Mouse (Mus musculus) telencephalon, adult 2 months (tissue): ENCODE results near the gene Ddx5.
"Not testable (repeated sequence)": the region's sequence is repeated elsewhere in the genome, so short reads cannot be mapped to it uniquely, and the experiment has no call there.

Experiments used
- DNase-seq: peaks from one replicate; pipeline ENCODE4 v3.0.0-alpha.2; 2011; ENCODE audit warnings: low read depth, low spot score

Gene Ddx5

DNA sequence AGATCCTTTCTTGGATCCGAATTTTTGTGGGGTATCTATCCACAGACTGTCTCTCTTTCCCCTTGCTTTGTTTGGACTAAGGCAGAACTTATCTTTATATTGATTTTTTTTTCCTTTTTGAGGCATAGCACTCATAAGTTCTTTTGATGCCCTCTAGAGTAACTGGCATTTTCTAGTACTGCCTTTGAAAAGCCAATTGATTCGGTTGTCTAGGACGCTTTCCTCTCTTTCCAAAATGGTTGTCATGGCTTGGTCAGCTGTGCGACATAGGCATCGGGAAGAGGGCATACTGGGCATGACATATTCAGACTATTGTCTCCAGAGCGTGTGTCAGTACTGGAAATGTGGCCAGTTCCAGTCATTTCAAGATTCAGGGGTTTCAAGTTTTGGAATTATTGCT, 664 bp upstream of the Ddx5 start:
- DNase-seq = no peak

DNA sequence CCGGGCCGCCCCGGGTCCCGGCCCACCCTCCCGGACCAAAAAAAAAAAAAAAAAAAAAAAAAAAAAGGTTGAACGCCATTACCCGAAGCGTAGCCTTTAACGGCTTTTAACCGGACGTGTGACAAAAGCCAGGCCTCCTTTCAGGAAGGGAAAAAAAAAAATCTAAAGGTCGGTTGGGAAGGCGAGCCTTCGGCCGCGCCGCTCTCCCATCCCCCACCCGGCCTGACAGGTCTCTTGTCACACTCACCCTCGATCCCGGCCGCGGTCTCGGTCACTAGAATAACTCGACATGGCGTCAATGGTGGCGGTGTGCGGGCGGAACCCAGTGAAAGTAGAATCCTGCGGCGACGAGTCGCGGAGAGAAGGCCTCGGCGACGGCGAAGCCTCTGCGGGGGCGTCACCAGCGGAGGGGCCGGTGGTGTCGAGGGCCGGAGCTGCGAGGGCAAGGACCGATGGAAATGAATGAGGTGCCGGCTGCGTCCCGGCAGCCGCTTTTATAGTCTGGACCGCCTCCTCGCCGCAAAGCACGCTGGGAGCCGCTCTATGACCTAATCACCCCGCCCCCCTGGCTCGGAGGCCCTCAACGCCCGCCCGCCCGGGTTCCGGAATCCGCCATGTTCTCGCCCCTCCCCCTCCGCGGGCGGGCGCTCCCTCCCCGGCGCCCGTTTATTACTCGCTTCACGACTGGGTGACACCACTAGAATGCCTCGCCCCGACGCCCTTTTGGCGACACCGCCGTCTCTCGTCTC, 785 bp downstream of the Ddx5 start:
- peak; percentile 90 for DNase-seq

DNA sequence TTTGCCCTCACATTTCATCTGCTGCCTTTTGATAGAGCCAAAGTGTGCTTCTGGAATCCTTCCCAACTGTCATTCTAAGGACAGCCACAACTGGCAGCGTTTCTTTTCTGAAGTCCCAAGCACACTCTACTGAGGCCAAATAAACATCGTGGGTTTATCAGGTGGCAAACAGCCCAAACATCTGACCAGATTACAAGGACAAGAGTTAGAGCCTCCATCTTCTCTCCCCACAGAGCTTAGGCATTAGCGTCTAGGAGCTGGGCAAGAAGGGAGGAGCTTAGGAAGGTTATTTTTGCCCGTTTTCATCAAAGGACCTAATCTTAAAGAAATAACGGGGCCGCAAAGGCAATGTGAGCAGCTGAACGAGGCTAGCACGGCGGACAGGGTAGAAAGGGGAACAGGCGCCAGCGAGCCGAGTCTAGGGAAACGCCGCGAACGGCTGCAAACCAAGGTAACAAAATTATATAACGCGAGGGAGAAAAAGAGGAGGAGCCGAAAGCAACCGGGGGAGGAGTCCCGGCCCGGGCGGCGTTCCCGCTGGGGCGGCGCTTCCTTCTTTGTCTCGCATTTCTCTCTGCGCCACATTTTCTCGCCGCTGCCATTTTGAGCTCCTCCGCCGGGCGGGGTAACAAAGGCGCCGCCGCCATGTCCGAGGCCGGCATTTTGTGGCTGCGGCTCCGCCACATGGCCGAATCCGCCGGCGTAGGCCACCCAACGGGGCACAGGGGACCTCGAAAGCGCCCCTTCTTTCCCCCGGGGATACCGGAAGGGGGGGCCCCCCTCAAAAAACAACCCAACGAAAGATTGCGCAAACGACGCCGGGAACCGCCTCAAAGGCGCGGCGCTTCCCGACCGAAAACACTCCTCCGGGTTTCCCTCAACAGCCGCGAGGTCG, 1.6 kb downstream of the Ddx5 start:
- DNase-seq = peak; percentile 57

DNA sequence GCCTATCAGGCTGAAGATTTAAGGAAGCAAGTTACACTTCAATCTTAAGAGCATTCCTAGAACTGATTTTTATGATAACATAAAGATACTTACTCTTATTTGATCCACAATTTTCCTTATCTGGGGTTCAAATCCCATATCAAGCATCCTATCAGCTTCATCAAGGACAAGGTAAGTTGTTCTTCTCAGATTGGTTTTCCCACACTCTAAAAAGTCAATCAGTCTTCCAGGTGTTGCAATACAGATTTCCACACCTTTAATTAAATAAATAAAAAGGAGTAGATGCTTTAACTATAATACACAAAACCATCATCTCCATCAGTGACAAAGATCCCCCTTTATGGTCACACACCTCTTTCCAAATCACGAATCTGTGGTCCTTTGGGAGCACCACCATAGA, 3.9 kb downstream of the Ddx5 start:
- no peak for DNase-seq

DNA sequence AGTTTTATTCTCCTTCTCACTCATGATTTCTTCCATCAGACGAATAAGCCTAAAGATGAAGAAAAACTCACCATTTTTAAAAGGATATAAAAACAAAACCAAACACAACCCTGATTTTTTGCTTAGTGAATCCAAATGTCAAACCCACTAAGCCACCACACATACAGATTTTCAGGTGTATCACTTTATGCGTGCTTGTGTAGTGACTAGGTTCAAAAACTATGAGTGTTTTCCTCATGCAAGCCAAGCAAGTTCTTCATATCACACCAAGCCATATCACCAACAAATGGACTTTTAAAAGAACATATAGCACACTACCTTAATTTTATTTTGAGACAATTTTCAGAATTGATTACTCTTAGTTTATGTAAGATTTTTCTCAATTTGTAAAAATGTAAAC, 4.5 kb downstream of the Ddx5 start:
- DNase-seq = no peak

DNA sequence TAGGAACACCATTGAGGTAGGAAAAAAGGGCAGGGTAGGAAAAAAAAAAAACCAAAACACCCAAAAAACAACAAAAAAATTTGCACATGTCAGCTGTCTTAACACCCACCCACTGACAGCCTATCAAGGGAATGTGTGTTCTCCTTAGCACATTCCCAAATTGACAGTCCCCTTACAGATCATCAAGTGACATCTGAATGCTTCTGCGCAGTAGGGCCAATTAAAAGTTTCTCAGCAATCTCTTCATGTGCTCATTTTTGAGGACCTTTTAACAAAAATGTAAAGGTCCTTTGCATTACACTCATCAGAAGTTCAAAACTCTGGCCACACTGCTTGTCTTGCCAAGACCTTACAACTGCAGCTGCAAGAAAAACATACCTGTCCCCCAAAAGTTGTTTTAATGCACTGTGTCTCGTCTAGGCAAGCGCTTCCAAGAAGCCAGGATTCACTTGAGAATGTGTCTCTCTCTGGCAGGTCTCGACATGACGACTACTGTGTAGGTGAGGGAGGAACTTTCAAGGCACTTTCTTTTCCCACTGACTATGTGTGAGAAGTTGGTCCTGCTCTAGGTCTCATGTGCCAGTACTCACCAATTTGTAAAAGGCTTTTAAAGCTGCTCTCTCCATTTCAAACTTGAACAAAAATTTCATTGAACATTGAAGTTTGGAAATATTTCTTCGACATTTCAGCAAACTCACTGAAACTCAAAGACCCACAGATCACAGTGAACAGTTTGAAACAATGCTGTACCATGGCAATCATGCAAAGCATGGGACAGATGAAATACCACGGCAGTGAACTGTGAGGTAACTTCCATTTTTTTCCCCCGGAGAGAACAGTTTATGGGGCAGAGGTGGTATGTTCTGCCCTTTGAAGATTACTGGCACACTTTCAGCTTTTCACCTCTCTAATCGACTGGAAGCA, 5.9 kb downstream of the Ddx5 start:
- no peak for DNase-seq

DNA sequence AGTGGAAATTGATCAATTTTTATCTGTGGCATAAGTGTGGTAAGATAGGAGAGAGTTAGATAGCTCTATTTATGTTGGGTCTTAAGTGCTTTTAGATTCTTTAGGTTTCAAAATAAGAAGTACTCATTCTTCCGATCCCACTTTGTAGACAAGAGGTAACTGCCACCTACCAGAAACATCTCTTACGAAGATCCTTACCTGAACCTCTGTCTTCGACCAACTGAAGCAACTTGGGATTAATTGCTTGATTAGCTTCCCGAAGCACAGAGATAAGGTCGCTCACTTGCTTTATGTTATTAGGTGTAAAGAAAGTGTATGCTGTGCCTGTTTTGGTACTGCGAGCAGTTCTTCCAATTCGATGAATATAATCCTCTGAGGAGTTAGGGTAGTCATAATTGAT, 6.7 kb downstream of the Ddx5 start:
- DNase-seq = not testable (repeated sequence)

DNA sequence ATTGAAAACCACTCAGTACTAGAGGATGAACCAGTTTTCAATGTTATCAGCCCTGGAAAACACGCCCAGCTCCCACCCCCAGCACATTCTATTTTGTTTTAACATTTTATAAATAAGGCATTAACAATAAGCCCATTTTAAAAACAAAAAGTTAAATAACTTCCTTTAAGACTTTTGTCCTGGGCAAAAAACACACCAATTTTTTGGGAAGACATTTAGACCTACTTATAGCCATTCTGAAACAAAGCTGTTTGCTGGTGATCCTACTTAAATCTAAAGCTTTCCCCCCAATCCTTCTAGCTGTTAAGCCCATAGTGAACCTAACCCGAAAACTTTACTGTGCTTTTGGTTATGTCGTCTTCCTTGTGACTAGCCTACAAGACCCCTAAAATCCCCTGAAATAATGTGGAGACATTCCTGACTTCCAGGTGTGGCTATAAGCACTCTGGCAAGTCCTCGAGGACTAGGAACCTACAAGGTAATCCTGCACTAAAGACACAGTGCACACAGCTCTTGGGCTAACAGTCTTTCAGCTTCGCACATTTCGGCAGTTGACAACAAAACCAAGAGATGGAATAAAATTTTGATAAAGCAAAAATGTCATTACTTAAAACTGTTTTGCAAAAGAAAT, 8.3 kb downstream of the Ddx5 start:
- no peak for DNase-seq

DNA sequence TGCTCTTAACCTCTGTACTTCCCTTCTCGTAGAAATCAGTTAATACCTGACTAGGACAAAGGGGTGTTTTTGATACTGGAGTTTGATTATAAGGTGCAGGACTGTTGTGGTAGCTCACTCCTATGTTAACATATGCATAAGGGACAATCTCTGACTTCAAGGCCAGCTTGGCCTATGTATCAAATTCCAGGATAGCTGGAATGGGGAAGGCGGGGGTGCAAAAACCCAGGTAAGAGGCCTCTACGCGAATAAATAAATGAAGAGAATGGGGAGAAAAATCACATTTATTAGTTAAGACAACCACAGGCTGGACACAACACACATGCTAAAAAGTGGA, 8.9 kb downstream of the Ddx5 start:
- no peak for DNase-seq

DNA sequence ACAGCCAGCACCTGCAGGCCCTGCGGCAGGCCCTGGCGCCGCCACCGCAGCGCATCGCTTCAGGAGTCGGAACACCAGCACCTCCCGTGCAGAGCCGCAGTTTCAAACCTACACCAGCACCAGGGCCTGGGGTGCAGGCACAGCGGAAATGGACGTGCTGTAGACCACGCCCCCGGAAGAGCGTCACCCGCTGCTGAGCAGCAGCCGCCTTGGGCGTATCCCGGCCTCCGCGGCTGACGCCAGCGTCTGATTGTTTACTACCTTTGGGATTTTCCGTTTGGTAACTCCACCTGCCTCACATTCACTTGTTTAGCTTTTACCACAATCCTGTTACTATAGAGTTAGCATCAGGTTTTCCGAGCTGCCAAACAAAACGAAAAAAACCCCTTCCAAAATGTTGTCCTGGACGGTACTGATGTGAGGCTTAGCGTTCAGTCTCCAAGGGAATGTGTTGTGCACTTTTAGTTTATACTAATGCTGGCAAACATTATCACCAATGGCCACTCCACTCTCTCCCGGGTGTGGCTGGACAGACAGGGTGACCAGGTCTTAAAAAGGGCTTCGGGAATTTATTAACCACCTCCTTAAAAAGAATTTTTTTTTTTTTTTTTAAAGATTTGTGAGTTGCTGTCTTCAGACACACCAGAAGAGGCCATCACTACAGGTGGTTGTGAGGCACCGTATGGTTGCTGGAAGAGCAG, 9.4 kb downstream of the Ddx5 start, which contains the start of gene Polg2:
Gene Polg2 (minus strand): TSS at position 150 of the 701 bp plus-strand sequence.
- peak; percentile 90 for DNase-seq

DNA sequence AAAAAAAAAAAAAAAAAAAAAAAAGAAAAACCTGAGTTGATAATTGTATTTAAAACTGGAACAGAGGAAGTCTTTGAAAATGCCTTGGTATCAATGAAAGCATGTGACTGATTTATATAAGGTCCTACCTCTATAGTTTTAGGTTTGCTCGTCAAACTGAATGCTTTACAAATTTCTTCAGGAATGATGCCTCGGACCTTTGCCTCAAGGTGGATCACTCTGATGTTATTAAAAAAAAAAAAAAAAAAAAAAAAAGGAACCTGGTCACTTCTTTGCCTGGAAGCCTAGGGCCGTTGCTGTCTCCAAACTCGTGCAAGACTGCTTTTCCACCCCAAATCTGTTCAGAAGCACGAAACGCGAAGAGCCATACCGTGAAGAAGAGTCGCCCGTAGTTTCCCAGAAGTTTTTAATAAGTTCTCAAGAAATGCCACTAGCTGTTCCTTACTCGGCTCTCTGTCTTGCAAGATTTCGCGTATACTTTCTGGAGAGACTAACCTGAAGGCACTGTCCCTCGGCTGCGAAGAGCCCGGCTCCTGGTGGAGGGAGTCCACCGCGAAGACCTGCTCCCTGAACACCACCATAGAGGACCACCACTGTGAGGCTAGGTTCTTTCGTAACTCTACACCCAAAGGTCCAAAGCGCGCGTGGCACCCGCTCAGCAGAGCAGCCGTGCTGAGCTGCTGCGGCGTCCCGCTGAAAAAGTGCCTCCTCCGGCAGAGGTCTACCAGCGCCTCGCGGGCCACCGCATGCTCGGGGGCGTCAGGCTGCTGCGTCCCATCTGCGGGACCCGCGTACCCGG, 10.2 kb downstream of the Ddx5 start:
- no peak for DNase-seq

DNA sequence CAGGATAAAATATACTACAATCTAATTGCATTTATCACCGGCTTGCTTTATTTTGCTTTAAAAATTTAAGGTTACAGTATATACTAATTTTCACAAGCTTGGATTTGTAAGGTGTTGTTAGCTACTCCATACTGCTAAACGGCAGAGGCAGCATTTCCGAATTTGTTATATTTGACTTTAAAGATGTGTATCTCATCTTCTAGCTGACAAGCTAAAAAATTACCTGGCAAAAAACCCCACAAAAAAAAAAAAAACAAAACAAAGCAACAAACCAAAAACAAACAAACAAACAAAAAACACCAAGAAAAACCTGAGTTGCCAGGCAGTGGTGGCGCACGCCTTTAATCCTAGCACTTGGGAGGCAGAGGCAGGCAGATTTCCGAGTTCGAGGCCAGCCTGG, 10.9 kb downstream of the Ddx5 start:
- no peak for DNase-seq

DNA sequence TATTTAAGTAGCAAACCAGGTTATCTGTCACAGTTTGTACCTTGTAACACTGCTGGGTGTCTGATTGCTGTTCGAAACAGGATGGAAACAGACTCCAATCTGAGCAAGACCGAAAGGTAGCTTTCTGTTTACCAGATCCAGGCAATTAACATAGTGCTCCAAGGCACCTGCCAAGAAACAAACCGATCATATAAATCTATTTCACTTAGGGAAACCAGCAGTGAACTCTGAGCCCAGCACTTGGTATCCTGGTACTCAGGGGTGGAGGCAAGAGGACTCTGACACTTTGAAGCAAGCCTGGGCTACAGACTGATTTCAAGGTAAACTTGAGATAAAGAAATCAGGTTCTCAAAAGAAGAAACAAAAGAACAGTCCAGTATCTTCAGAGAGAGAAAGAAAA, 11.6 kb downstream of the Ddx5 start:
- DNase-seq = no peak

DNA sequence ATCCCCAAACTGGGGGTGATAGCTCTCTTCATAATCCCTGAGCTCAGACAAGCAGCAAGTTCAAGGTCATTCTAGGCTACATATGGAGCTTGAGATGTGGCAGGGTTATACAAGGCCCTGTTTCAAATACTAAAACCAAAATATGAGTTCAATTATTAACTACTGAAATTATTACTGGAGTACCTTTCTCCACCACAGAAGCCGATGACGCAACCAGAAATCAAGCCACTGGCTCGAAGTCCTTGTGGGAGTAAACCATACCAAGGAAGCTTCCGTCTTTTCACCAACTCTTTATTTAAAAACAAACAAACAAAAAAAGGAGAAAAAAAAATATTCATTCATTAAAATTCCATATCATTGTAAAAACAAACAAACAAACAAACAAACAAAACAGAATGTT, 12.0 kb downstream of the Ddx5 start:
- DNase-seq = no peak

DNA sequence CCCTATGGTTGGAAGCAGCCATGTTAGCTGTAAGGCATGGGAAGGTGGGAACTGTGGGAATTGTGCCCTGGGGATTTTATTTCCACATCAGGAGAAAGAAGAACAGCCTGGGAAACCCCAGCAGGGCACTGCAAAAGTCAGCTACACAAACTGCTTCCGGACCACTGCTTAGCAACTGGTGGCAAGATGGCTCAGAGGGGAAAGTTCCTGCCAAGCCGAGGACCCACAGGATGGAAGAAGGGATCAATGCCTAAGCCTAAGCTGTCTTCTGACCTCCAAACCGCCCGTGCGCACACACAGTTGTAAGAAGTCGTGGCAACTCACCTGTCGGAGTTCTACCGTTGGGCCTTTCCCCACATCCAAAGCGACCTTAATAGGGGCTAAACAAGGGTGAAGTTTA, 15.9 kb downstream of the Ddx5 start:
- no peak for DNase-seq

DNA sequence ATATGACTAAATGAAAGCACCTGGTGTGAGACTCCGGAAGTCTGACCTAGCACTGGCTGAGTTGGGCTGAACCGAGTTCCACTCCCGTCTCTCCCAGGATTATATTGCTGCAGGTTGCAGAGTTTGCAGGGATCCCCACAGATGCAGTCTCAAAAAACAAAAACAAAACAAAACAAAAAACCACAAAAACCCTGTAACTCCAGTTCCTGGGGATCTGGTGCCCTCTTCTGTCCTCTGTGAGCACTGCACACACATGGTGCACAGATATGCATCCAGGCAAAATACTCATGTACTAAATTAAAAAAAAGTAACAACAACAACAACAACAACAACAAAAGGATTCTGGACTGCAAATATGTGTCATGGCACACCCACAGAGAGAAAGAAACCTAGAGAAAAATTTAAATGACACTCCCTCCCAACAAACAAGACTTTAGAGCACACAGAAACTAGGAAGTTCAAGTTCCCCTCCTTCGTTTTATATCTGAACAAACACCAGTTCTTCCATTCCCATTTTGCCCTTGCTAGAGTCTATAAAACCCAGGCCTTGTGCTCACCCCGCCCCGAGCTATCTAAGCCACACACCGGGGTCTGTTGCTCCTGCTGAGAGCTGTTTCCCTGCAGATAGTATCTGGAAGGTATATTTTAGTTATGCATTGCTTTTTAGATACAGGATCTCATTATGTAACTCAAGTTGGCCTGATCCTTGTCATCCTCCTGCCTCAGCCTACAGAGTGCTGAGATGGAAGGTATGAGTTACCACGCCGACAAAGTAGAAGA, 18.6 kb downstream of the Ddx5 start:
- no peak for DNase-seq

DNA sequence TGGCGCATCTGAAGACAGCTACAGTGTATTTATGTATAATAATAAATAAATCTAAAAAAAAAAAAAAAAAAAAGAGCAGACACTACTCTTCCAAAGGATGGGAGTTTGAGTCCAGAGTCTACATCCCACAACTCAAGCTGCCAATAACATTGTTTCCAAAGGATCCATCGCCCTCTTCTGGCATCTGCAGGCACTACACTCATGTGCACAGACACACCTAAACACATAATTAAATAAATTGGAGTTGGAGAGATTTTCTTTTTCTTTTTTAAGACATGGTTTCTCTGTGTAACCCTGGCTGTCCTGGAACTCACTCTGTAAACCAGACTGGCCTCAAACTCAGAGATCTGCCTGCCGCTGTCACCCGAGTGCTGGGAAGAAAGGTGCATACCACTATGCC, 21.5 kb downstream of the Ddx5 start:
- DNase-seq = no peak

DNA sequence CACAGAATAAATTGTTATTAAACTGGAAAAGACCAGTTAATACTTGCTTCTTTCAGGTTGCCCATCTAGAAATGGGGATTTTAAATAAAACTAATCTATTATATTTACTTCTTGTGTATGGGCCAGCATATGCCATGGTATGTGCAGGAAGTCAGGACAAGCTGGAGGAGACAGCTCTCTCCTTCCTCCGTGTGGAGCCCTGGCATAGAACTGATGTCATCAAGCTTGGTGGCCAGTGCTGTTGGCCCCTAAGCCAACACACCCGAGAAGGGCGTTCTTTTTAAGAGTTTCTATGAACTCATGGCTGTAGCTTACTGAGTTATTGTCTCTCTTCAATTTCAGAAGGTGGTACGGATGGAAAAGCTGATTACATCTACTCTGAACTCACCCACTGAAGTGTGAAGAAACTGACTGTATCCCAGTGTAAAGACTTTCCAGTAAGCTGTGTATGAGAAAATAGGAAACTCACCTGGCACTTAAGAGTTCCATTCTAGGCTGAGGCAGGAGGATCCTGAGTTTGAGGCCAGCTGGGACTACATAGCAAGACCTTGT, 22.3 kb downstream of the Ddx5 start:
- DNase-seq = no peak

DNA sequence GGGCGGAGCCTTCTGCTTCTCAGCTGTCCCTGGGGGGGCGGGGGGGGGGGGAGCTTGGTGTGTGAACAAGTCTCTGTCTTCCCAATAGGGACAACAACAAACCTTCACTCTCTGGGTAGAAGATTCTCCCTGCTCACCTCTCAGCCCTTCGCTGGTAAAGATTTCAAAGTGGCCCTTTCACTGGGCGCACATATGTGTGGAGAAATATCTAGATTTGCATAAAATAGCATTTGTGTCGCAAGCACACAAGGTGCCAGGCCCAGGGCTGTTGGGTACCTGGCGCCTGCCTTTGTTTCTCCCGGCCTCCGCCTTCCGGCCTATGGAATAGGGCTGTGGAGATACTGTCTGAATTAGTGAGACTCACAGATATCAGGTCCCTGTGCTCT, 26.2 kb downstream of the Ddx5 start:
- no peak for DNase-seq
